Mouse (Mus musculus) olfactory bulb, adult 2 months (tissue): ENCODE results near the gene Parvb. TPM values are rescaled to one million over a fixed set of nuclear protein-coding genes. Genes with fewer than 3 reads are reported as not detected.

Source experiments
- H3K27ac ChIP-seq: fragments of 200-500 bp; 2 replicates; pipeline ENCODE4 v1.5.1; 2012; ENCODE audit warnings: low read depth, low read length; ENCODE audit not compliant: insufficient read depth
- H3K4me1 ChIP-seq: fragments of 200-500 bp; 2 replicates; pipeline ENCODE4 v1.6.1; 2012; ENCODE audit warnings: low read length; ENCODE audit not compliant: control insufficient read depth, insufficient read depth
- H3K4me3 ChIP-seq: fragments of 200-500 bp; 2 replicates; pipeline ENCODE4 v1.5.1; 2012; ENCODE audit warnings: mild to moderate bottlenecking, low read depth, low read length, moderate library complexity; ENCODE audit not compliant: insufficient read depth
- CTCF ChIP-seq: fragments of 200-500 bp; IDR thresholded peaks from 2 replicates; pipeline ENCODE4 v1.5.1; 2012; ENCODE audit warnings: low read depth, mild to moderate bottlenecking, low read length, moderate library complexity; ENCODE audit not compliant: insufficient read depth
- POLR2A ChIP-seq: fragments of 200-500 bp; IDR thresholded peaks from 2 replicates; pipeline ENCODE4 v1.6.1; 2012; ENCODE audit warnings: mild to moderate bottlenecking, low read depth, low read length, moderate library complexity; ENCODE audit not compliant: insufficient read depth
- WGBS: fragments of 180-500 bp; shearing (Covaris S2); methylation state at CpG from one replicate; pipeline ENCODE4 v1.1.7; 2018; 5-methylcytosine and 5-hydroxymethylcytosine counted together
- polyA plus RNA-seq: library from polyadenylated mRNA; stranded (reverse); fragments of >200 nt; gene quantifications from 2 replicates; pipeline ENCODE4 v1.2.4, GENCODE M21; 2012; ENCODE audit warnings: low replicate concordance; ENCODE audit not compliant: missing spikeins, insufficient read depth, insufficient read length

The Parvb gene
- polyA plus RNA-seq, 1 experiment, result not detected

DNA sequence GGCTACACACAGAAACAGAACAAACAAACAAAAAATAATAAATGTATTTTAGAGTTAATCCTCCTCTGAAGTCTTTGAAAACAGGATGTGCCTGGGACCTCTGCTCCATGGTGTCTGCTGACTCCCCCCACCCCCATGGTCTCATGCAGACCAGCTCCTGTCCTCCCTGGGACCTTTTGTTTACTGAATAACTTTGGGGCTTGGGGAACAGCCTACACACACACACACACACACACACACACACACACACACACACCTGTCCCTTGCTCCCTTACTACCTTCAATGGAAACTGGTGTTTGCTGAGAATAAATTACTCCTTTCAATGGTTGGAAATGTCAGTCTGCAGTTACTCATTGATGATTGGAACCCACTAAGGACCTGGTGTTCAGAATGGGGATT lies 15.8 kb upstream of the Parvb start:
- peaks cover 37% of the 10 kb centered on the region for H3K4me1 ChIP-seq
- TF ChIP-seq POLR2A, result no peak
- TF ChIP-seq CTCF, result no peak
- no peak overlapping the region for H3K4me3 ChIP-seq
- no peak overlapping the region for H3K27ac ChIP-seq

DNA sequence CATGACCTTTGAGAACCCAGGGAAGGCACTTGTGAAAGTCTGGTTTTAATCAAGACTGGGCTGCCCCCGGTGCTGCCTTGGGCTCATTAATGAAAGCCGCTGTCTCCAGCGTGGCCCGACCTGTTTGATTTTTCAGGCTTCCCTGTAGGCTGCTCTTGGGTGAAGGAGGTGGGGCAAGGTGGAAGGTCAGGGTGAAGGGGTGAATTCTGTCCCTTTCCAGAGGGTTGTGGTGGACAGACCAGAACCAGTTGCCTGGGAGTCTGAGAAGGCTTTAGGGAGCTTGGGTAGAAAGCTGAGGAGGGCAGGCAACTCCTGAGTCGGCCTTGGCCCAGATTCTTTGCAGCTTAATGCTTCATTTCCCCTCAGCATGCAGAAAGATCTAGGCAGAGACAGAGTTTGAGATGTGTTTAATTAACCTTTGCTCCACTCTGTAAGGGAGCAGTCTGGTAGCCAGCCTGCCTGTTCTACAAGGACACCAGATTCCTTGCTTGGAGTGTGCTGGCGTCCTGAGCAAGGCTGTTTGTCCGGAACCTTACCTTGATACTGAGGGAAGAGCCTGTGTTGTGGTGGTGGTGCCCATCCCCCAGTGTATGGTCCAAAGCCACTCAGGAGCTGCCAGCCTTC lies 15.3 kb upstream of the Parvb start:
- Histone ChIP-seq H3K27ac (no peak overlapping the region), H3K4me3 (no peak overlapping the region), H3K4me1 (peaks cover 37% of the 10 kb centered on the region)
- 66% methylated on average over 7 of the region's 7 CpGs for WGBS
- TF ChIP-seq POLR2A, result no peak

DNA sequence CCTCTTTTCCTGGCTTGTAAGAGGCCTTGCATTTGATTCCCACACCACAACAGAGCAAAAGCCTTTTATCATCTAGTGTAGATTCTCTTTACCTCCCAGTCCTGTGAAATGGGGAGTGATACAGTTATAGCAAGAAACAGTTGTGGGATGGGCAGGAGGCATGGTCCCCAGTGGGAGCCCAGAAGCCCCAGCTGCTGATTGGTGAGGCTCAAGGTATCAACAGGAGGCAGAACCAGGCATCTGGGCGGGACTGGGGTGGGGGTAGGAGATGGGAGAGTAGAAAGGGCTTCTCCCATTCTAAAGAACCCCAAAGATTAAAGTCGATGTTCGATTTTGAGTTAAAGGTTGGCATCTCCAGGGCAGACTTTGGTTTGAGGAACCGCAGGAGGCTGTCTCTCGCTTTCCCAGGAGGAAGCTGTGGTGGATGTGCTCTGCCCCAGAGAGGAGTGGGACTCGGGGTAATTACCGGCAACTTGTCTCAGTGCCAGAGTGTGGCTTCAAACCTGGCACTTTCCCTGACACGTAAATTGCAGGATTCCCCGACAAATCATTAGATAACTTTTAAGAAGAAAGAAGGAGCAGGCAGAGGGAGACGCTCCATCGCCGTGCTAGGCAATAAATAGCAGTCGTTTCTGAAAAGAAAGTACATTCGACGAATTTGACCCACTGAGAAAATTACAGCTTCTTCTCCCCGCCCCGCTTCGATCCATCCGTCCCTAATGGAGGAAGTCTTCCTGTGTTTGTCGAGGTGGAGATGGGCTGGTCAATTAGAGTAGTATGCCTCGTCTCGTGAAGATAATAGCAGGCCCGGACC lies 13.7 kb upstream of the Parvb start:
- no peak for TF ChIP-seq POLR2A
- no peak for TF ChIP-seq CTCF
- Histone ChIP-seq H3K4me1 (peaks cover 29% of the 10 kb centered on the region), H3K27ac (peak overlapping the region; percentile 19; the same call in 1 of the 2 replicates), H3K4me3 (no peak overlapping the region)
- WGBS, result 16% methylated on average over 23 of the region's 23 CpGs

DNA sequence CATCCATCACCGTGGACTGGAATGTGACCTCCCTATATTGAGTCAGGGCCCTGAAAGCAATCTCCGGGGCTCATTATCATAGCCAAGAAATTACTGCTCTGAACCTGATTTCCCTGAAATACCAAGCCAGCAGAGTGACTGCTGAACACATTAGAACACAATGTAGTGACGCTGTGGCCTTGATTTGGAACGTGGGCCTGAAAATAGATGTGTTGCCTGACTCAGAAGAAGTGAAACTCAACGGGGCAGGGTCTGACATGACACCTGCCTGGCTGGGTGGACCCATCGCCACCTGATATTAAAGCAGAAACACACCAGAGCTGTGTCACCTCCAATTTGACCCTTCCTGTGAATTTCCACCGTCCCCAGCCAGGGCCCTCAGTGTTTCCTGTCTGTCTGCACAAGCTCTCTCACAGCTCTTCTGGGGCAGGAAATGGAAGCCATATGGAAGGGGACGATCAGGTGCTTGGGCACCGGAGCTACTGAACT lies 13.0 kb upstream of the Parvb start:
- Histone ChIP-seq H3K4me1 (peaks cover 33% of the 10 kb centered on the region), H3K27ac (peak overlapping the region; percentile 19), H3K4me3 (no peak overlapping the region)
- WGBS, result 32% methylated on average over 9 of the region's 9 CpGs
- TF ChIP-seq CTCF (no peak), POLR2A (no peak)

DNA sequence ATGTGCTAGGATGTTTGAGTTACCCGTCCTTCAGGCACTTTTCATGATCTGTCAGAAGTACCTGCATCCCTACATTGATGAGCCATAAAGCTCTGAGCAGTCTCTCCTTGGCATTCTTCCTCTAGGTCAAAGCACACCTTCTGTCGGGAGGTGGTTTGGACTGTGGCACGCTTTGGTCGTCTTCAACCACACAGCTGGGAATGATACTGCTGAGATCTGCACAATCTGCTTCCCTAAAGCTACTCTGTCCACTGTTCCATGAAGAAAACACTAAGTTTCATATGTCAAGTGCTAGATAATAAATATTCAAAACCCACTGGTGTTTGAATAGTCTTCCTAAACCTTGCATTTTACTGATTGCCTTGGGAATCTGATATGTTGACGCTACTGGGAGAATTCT lies 10.3 kb upstream of the Parvb start:
- Histone ChIP-seq H3K27ac (no peak overlapping the region), H3K4me3 (no peak overlapping the region), H3K4me1 (peaks cover 34% of the 10 kb centered on the region)
- 78% methylated on average over 5 of the region's 5 CpGs for WGBS
- TF ChIP-seq CTCF, result no peak
- TF ChIP-seq POLR2A, result no peak

DNA sequence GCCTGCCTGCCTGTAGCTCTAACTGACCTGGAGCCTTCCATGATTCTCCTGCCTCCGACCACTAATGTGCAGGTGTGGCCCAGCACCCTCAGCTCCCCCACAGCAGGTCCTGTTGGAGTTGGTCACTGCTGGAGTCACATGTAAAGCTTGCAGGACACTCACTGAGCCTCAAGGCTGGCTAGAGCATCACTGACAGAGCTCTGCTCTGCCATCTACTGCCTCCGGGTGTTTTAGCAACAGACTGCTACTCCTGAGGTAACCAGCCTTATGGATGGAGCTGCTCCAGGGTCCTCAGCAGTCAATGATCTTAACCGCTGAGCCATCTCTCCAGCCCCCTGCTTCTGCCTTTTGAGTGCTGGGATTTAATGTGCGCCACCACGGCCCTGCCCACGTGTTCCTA lies 8.4 kb upstream of the Parvb start:
- no peak overlapping the region for H3K4me3 ChIP-seq
- WGBS, result 45% methylated on average over 6 of the region's 6 CpGs
- TF ChIP-seq POLR2A (no peak), CTCF (no peak)
- no peak overlapping the region for H3K27ac ChIP-seq
- peaks cover 25% of the 10 kb centered on the region for H3K4me1 ChIP-seq

DNA sequence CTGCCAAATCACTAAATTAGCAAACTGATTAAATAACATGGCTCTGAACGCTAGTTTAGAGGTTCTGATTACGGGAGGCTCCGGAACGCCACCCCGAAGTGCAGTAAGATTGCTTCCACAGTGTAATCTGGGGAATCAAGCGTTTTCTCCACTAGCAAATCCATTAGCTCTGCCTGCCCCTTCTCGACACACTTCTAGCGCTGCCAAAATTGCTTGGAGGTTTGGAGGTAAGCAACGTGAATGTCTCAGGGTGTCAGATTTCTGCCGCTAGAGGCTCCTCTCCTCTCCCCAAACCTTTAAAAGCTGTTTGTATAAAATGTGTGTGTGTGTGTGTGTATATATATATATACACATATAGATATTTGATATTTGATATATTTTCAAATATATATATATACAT lies 7.1 kb upstream of the Parvb start:
- no peak for TF ChIP-seq CTCF
- no peak for TF ChIP-seq POLR2A
- H3K4me1 ChIP-seq, result peaks cover 18% of the 10 kb centered on the region
- WGBS, result 36% methylated on average over 10 of the region's 10 CpGs
- no peak overlapping the region for H3K4me3 ChIP-seq
- H3K27ac ChIP-seq, result no peak overlapping the region

DNA sequence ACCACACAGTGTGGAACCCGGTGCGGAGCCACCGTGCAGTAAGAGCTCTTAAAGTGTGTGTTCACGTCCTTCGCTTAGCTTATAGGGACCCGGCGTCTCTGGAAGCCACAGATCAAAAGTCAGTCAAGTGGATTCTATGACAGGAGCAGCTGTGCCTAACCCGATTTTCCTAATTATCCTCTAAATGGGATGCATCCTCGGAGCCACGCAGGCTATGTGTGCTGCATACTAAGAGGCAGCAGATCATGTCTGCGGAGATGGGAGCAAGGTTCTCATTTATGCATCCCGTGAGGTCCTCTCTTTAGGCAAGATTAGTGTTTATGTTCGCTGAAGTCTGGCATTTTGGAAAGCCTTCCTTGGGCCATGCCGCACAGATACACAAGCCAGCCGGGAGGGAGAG lies 4.9 kb upstream of the Parvb start:
- no peak overlapping the region for H3K27ac ChIP-seq
- H3K4me1 ChIP-seq, result peaks cover 27% of the 10 kb centered on the region
- no peak overlapping the region for H3K4me3 ChIP-seq
- 65% methylated on average over 15 of the region's 15 CpGs for WGBS
- no peak for TF ChIP-seq POLR2A
- no peak for TF ChIP-seq CTCF

DNA sequence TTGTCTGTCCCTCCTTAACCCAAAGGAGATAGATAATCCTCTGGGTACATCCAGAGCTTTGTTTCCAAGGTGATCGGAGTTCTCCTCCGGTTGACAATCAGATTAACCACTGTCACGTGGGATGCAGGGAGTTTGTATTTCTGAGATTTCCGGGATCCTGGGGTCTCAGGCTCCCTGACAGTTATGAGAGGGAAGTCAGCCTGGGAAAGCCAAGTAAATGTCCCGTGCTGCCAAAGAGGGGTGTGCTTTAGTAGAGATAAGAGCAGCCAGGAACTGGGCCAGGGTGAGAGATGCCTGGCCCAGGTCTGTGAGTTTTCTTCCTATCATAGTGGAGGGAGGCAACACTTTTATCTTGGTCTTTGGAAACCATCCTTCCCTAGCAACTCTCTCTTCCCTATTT lies 1.2 kb upstream of the Parvb start:
- no peak overlapping the region for H3K27ac ChIP-seq
- no peak for TF ChIP-seq CTCF
- TF ChIP-seq POLR2A, result no peak
- H3K4me3 ChIP-seq, result no peak overlapping the region
- 42% methylated on average over 5 of the region's 5 CpGs for WGBS
- H3K4me1 ChIP-seq, result peaks cover 20% of the 10 kb centered on the region
